Mouse (Mus musculus): ENCODE measurements around the gene Mrnip.

- TF ChIP-seq CTCF (IDR thresholded peaks at IDR 0.05; ENCODE audit: low read depth): no peak
- no peak for TF ChIP-seq EP300 (IDR thresholded peaks at IDR 0.05; ENCODE audit: low read depth)
These were observed 43.6 kb downstream of the Mrnip start for GRCm38 (mm10) chr11:50217811-50218210.

Data from liver, embryonic 14.5 days (tissue).